Mouse (Mus musculus) stomach, postnatal 0 days (tissue): ENCODE results near the gene Rab3b.

Experiments
- CTCF ChIP-seq: IDR thresholded peaks from 2 replicates; pipeline ENCODE4 v1.5.1; 2016; ENCODE audit warnings: antibody characterized with exemption, low read depth, mild to moderate bottlenecking, moderate library complexity
- EP300 ChIP-seq: optimal IDR thresholded peaks from 2 replicates; pipeline ENCODE3; 2016; ENCODE audit warnings: antibody characterized with exemption

DNA sequence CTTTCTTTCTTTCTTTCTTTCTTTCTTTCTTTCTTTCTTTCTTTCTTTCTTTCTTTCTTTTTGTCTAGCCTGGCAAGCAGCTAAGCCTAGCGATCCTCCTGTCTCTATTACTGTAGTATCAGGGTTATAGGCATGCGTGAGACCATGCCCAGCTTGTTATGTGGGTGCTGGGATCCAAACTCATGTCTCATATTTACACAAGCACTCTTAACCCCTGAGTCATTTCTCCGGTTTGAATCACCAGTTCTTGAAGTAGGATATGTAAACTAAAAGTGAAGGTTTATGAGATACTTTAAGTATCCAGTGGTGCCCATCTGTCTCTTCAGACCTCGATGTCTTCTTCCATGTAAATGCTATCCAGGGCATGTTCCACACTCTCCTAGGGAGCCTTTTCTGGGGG is 8.6 kb downstream of the Rab3b start:
- TF ChIP-seq CTCF = no peak
- no peak for TF ChIP-seq EP300
